Mouse (Mus musculus) heart, embryonic 13.5 days (tissue): ENCODE measurements around the gene Ccdc90b. TPM values are rescaled to one million over a fixed set of nuclear protein-coding genes. Genes with fewer than 3 reads are reported as not detected.

Experiments
- ATAC-seq: fragments of 200-750 bp; cut with Nextera tagmentation; 2 replicates; pipeline ENCODE4 v1.8.0; 2017; ENCODE audit warnings: moderate TSS enrichment; ENCODE audit not compliant: insufficient number of reproducible peaks, low FRiP score, low TSS enrichment; ENCODE audit errors: extremely low read depth
- H3K27ac ChIP-seq: fragments of 300-500 bp; sonication (generic); replicated peaks from 2 replicates; pipeline ENCODE4 v1.5.1; 2015; ENCODE audit warnings: moderate library complexity, mild to moderate bottlenecking, inconsistent platforms
- H3K27me3 ChIP-seq: fragments of 300-500 bp; sonication (generic); replicated peaks from 2 replicates; pipeline ENCODE4 v1.6.1; 2015; ENCODE audit warnings: mild to moderate bottlenecking, inconsistent platforms
- H3K36me3 ChIP-seq: fragments of 300-500 bp; sonication (generic); 2 replicates; pipeline ENCODE4 v1.6.1; 2015; ENCODE audit warnings: mild to moderate bottlenecking, inconsistent platforms
- H3K4me1 ChIP-seq: fragments of 300-500 bp; sonication (generic); 2 replicates; pipeline ENCODE4 v1.6.1; 2015; ENCODE audit warnings: inconsistent platforms
- H3K4me2 ChIP-seq: fragments of 300-500 bp; sonication (generic); 2 replicates; pipeline ENCODE4 v1.6.1; 2015; ENCODE audit warnings: inconsistent platforms, mild to moderate bottlenecking, moderate library complexity
- H3K4me3 ChIP-seq: fragments of 300-500 bp; sonication (generic); 2 replicates; pipeline ENCODE4 v1.5.1; 2015; ENCODE audit warnings: moderate library complexity, mild to moderate bottlenecking, inconsistent platforms
- H3K9ac ChIP-seq: fragments of 300-500 bp; sonication (generic); 2 replicates; pipeline ENCODE4 v1.6.1; 2015; ENCODE audit warnings: inconsistent platforms, mild to moderate bottlenecking, moderate library complexity
- H3K9me3 ChIP-seq: fragments of 300-500 bp; sonication (generic); 2 replicates; pipeline ENCODE4 v1.6.1; 2016; ENCODE audit warnings: inconsistent platforms
- WGBS: fragments of 180-500 bp; shearing (Covaris S2); methylation state at CpG from one replicate; pipeline ENCODE4 v1.1.7; 2015; ENCODE audit warnings: mixed read lengths; 5-methylcytosine and 5-hydroxymethylcytosine counted together
- polyA plus RNA-seq: library from polyadenylated mRNA; unstranded; fragments of >200 nt; fragmentation: Nextera tagmentation; extraction: Ambion mirVana; gene quantifications from 2 replicates; pipeline ENCODE4 v1.2.1, GENCODE M21; 2015

Ccdc90b gene
- polyA plus RNA-seq, 1 experiment from 2014 or later = 49.4 TPM

DNA sequence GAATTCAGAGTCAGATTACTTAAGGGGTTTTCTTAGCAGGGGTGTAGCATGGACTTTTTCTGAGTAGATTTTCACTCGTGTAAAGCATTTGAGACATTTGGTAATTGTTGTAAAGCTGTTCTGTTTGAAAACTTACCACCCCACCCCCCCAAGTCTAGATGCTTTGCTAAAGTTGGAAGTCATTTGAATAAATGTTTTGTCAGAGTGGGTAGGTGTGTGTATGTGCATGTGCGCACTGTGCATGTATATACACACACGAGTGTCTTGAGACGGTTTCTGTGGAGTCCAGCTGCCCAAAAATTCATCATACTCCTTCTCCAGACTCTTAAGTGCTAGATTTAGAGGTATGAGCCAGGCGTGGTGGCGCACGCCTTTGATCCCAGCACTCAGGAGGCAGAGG, 22.6 kb downstream of the Ccdc90b start:
- Histone ChIP-seq H3K9me3 (no peaks in the 10 kb centered on the region), H3K4me3 (no peak overlapping the region), H3K27me3 (no peaks in the 10 kb centered on the region), H3K4me2 (no peak overlapping the region), H3K36me3 (peaks cover 39% of the 10 kb centered on the region), H3K9ac (no peak overlapping the region), H3K4me1 (no peaks in the 10 kb centered on the region), H3K27ac (no peak overlapping the region)
- no peak for ATAC-seq
- 83% methylated on average over 7 of the region's 7 CpGs for WGBS

GRCm38 (mm10) chr7:92589986-92590385, 29.0 kb downstream of the Ccdc90b start:
- 84% methylated on average over 7 of the region's 7 CpGs for WGBS
- H3K27ac ChIP-seq = no peak overlapping the region
- no peak overlapping the region for H3K4me3 ChIP-seq

GRCm38 (mm10) chr7:92590842-92591241, 29.9 kb downstream of the Ccdc90b start:
- no peak overlapping the region for H3K27ac ChIP-seq
- H3K4me3 ChIP-seq = no peak overlapping the region
- H3K27me3 ChIP-seq = no peaks in the 10 kb centered on the region
- 82% methylated on average over 2 of the region's 2 CpGs for WGBS
- H3K9me3 ChIP-seq = no peaks in the 10 kb centered on the region
- no peak overlapping the region for H3K4me2 ChIP-seq
- H3K4me1 ChIP-seq = no peaks in the 10 kb centered on the region
- no peaks in the 10 kb centered on the region for H3K36me3 ChIP-seq
- no peak overlapping the region for H3K9ac ChIP-seq
- no peak for ATAC-seq

More at GRCm38 (mm10) chr7:92589986-92590385, 29.0 kb downstream of the Ccdc90b start:
- ATAC-seq = no peak
- Histone ChIP-seq H3K9ac (no peak overlapping the region), H3K36me3 (no peaks in the 10 kb centered on the region), H3K27me3 (no peaks in the 10 kb centered on the region), H3K4me2 (no peak overlapping the region), H3K9me3 (no peaks in the 10 kb centered on the region), H3K4me1 (no peaks in the 10 kb centered on the region)

DNA sequence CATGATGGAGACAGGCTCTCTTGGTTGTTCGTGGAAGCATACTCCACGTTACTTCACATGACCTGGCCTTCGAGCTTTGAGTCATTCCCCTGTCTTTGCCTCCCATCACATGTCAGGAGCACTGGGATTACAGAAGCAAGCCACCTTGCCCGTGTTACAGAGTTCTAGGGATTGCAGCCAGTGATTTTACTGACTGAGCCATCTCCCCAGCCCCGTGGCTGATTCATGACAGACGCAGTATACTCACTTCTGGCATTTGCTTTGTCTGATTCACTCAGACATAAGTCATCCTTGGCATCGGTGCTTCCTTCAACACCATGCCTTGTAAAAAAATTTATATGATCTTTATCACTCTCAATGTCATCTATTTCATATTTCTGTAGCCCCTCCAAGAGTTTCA, 44.0 kb downstream of the Ccdc90b start:
- Histone ChIP-seq H3K27ac (no peak overlapping the region), H3K4me2 (no peak overlapping the region), H3K9ac (no peak overlapping the region), H3K36me3 (peaks cover 7% of the 10 kb centered on the region), H3K4me3 (no peak overlapping the region), H3K27me3 (no peaks in the 10 kb centered on the region), H3K4me1 (no peaks in the 10 kb centered on the region), H3K9me3 (no peaks in the 10 kb centered on the region)
- ATAC-seq = no peak
- WGBS = 78% methylated on average over 7 of the region's 7 CpGs

DNA sequence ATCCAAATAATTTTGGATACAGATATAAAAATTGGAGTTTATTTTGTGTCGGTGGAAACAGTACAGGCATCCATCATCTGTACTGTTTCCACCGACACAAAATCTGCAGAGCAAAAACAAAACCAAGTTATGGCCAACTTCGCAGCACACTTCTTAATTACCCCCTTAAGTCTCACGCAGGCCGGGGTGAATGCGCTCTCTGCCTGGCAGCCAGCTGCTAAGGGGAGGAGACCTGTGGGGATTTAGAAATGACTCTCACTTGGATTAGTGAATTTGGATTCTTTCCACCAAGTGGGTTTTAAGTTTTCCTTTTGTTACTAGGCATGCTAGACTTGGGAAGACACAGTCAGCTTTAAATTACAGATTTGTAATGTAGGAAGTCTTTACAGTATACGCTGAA, 49.9 kb downstream of the Ccdc90b start:
- WGBS = 72% methylated on average over 7 of the region's 7 CpGs
- Histone ChIP-seq H3K9ac (no peak overlapping the region), H3K9me3 (no peaks in the 10 kb centered on the region), H3K27ac (no peak overlapping the region), H3K27me3 (no peaks in the 10 kb centered on the region), H3K4me3 (no peak overlapping the region), H3K4me2 (no peak overlapping the region), H3K4me1 (no peaks in the 10 kb centered on the region), H3K36me3 (no peaks in the 10 kb centered on the region)
- ATAC-seq = no peak

GRCm38 (mm10) chr7:92624488-92624887, 63.5 kb downstream of the Ccdc90b start:
- 45% methylated on average over 2 of the region's 2 CpGs for WGBS
- no peaks in the 10 kb centered on the region for H3K4me1 ChIP-seq
- no peak overlapping the region for H3K4me3 ChIP-seq
- no peak overlapping the region for H3K4me2 ChIP-seq
- H3K27me3 ChIP-seq = no peaks in the 10 kb centered on the region
- H3K36me3 ChIP-seq = 0 out of 2 replicates have a peak, but pooled peaks cover 4% of the 10 kb centered on the region
- no peaks in the 10 kb centered on the region for H3K9me3 ChIP-seq
- H3K27ac ChIP-seq = no peak overlapping the region
- no peak overlapping the region for H3K9ac ChIP-seq
- no peak for ATAC-seq

DNA sequence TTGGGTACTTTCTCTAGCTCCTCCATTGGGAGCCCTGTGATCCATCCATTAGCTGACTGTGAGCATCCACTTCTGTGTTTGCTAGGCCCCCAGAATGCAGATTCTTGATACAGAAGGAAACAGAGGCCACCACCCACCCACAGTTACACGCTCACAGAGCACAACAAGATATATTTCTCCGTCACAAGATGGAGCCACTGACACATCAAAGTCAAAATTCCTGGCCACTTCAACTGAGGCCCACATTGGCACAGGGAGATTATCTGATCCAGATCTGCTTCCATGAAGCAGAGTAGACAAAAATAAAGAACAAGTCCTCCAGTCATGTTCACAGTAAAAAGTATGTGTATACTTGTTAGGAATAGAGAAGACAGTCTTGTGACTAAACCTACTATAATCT, 69.2 kb downstream of the Ccdc90b start:
- Histone ChIP-seq H3K4me2 (no peak overlapping the region), H3K27me3 (peaks cover 9% of the 10 kb centered on the region), H3K9me3 (no peaks in the 10 kb centered on the region), H3K4me3 (no peak overlapping the region), H3K27ac (no peak overlapping the region), H3K36me3 (no peaks in the 10 kb centered on the region), H3K4me1 (no peaks in the 10 kb centered on the region), H3K9ac (no peak overlapping the region)
- no peak for ATAC-seq
- WGBS = 46% methylated on average over 2 of the region's 2 CpGs

Other genes with a start within 250 kb of the Ccdc90b start
- 3.8 and 4.1 TPM in 2 replicates for gene Ankrd42, start 76.0 kb downstream of the Ccdc90b start, polyA plus RNA-seq
- 12.6 and 13.1 TPM in 2 replicates for gene Pcf11, start 108.8 kb downstream of the Ccdc90b start, polyA plus RNA-seq
- gene Rab30, start 180.5 kb downstream of the Ccdc90b start, polyA plus RNA-seq = 5.6 and 7.9 TPM in 2 replicates